Mouse (Mus musculus) limb, embryonic 14.5 days (tissue): ENCODE results near the gene Rgs10. TPM values are rescaled to one million over a fixed set of nuclear protein-coding genes. Genes with fewer than 3 reads are reported as not detected.

Experiments used
- ATAC-seq: fragments of 200-750 bp; cut with Nextera tagmentation; 2 replicates; pipeline ENCODE4 v1.8.0; 2017; ENCODE audit warnings: low read depth, moderate number of reproducible peaks, moderate TSS enrichment; ENCODE audit not compliant: low FRiP score
- DNase-seq: peaks from one replicate; pipeline ENCODE4 v3.0.0-alpha.2; 2015; ENCODE audit warnings: low spot score
- H3K27ac ChIP-seq: fragments of 300-500 bp; sonication (generic); replicated peaks from 2 replicates; pipeline ENCODE4 v1.5.1; 2014; ENCODE audit warnings: low read depth, mild to moderate bottlenecking, low read length, moderate library complexity, mixed read lengths
- H3K27me3 ChIP-seq: fragments of 300-500 bp; sonication (generic); 2 replicates; pipeline ENCODE4 v1.6.1; 2014; ENCODE audit warnings: low read length, mixed read lengths; ENCODE audit not compliant: control insufficient read depth, insufficient read depth
- H3K36me3 ChIP-seq: fragments of 300-500 bp; sonication (generic); 2 replicates; pipeline ENCODE4 v1.6.1; 2014; ENCODE audit warnings: mild to moderate bottlenecking, low read length, moderate library complexity, mixed read lengths; ENCODE audit not compliant: control insufficient read depth, insufficient read depth
- H3K4me1 ChIP-seq: fragments of 300-500 bp; sonication (generic); 2 replicates; pipeline ENCODE4 v1.6.1; 2014; ENCODE audit warnings: antibody characterized with exemption, low read length, mixed read lengths; ENCODE audit not compliant: control insufficient read depth, insufficient read depth
- H3K4me2 ChIP-seq: fragments of 300-500 bp; sonication (generic); replicated peaks from 2 replicates; pipeline ENCODE4 v1.6.1; 2014; ENCODE audit warnings: low read depth, mild to moderate bottlenecking, low read length, moderate library complexity; ENCODE audit not compliant: severe bottlenecking
- H3K4me3 ChIP-seq: fragments of 300-500 bp; sonication (generic); replicated peaks from 2 replicates; pipeline ENCODE4 v1.5.1; 2014; ENCODE audit warnings: low read length
- H3K9ac ChIP-seq: fragments of 300-500 bp; sonication (generic); 2 replicates; pipeline ENCODE4 v1.6.1; 2014; ENCODE audit warnings: mild to moderate bottlenecking, low read depth, low read length, moderate library complexity; ENCODE audit not compliant: severe bottlenecking
- H3K9me3 ChIP-seq: fragments of 300-500 bp; sonication (generic); 2 replicates; pipeline ENCODE4 v1.6.1; 2016; ENCODE audit warnings: low read length; ENCODE audit not compliant: control insufficient read depth
- POLR2A ChIP-seq: fragments of 200-500 bp; IDR thresholded peaks from 2 replicates; pipeline ENCODE4 v1.8.0; 2012; ENCODE audit warnings: inconsistent platforms, mild to moderate bottlenecking, moderate library complexity, borderline replicate concordance; ENCODE audit not compliant: insufficient read depth, insufficient read length; ENCODE audit errors: extremely low read depth
- WGBS: fragments of 180-500 bp; shearing (Covaris S2); extraction: QIAGEN DNeasy Blood & Tissue Kit; methylation state at CpG from one replicate; pipeline ENCODE4 v1.1.7; 2014; 5-methylcytosine and 5-hydroxymethylcytosine counted together
- polyA plus RNA-seq, 2 experiments: library from polyadenylated mRNA; depleted of rRNA in 1 of 2; stranded (reverse) in 1 of 2; unstranded in 1 of 2; fragments of >200 nt; fragmentation: Nextera tagmentation in 1 of 2; extraction: Ambion mirVana in 1 of 2; gene quantifications; 2 replicates each; pipeline versions ENCODE4 v1.2.1 to v1.2.3; 2012 to 2014

The Rgs10 gene
- polyA plus RNA-seq, 2 experiments = 13.6 to 17.7 TPM

DNA sequence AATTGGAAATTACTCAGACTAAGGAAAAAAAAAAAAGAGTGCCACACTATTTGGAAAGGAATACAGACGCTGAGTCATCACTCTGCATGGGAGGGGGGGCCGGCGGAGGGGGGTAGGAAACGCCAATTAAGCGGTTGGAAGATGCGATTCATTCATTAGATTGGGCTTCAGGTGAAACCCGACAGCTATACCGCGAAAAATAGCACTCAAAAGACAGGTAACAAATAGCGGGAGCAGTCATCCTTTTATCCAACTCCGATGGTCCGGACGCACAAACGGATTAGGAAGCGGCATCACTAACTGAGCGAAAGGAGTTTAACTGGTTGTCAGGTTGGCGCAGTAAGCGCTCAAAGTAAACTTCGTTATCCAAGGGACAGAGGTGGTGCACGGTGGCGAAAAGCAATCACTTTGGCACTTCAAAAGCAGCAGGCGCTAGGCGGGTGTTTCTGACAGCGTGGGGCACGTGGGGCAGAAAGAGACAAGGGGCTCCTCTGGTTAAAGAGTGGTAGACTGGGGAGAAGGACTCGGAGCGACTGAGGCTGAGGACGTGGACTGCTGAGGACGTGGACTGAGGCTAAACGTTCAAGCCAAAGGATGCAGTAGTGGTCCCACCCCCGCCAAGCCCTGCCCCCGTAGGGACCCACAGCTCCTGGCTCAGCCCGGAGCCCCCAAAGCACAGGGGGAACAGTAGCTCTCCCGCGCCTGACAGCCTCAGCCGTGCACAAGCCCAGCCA lies 41.7 kb upstream of the Rgs10 start:
- no peaks in the 10 kb centered on the region for H3K9me3 ChIP-seq
- H3K4me2 ChIP-seq = peak overlapping the region; percentile 84
- ATAC-seq (no peak), DNase-seq (peak; percentile 36)
- peak overlapping the region; percentile 90 for H3K27ac ChIP-seq
- no peaks in the 10 kb centered on the region for H3K27me3 ChIP-seq
- H3K4me1 ChIP-seq = peaks cover 21% of the 10 kb centered on the region
- H3K9ac ChIP-seq = peak overlapping the region; percentile 87
- peak overlapping the region; percentile 88 for H3K4me3 ChIP-seq
- H3K36me3 ChIP-seq = no peaks in the 10 kb centered on the region
- TF ChIP-seq POLR2A = no peak
- under 1% methylated on average over 36 of the region's 36 CpGs for WGBS

DNA sequence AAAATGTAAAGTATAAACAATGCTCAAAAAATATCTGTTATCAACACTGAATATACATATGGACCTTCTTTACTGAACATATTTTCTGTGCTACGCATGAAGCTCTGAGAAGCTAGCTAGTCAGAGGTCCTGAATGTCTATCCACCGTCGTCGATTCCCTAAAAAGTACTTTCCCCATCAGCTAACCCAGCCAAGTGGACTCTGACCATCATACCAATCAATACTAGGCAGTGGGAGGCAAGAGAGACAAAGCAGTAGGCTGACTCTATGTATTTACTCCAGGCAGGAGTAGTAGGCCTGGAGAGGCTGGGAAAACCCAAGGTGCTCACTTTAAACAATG lies 41.2 kb upstream of the Rgs10 start:
- 16% methylated on average over 4 of the region's 4 CpGs for WGBS
- H3K9ac ChIP-seq = peak overlapping the region; percentile 87
- DNase-seq (no peak), ATAC-seq (no peak)
- no peak overlapping the region for H3K27ac ChIP-seq
- TF ChIP-seq POLR2A = no peak
- H3K4me1 ChIP-seq = peaks cover 21% of the 10 kb centered on the region
- H3K27me3 ChIP-seq = no peaks in the 10 kb centered on the region
- H3K36me3 ChIP-seq = peaks cover 2% of the 10 kb centered on the region
- no peaks in the 10 kb centered on the region for H3K9me3 ChIP-seq
- peak overlapping the region; percentile 88 for H3K4me3 ChIP-seq
- H3K4me2 ChIP-seq = peak overlapping the region; percentile 84

DNA sequence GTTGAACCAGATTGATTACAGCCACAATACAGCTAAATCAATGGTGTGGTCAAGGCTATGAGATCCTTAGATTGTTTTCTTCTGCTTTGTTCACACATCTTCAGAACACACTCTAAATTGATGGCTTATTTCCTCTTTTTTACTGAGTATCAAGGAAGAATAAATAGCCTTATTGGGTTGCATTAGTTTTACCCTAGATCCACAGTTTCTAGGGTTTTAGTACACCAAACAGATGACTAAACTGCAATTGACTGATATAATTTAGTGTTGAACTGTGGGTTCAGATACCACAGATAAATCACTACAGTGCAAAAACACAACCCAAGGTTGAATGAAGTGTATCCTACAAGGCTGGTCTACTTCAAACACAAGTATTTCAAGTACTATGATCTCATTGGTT lies 39.5 kb upstream of the Rgs10 start:
- H3K4me3 ChIP-seq = no peak overlapping the region
- H3K27me3 ChIP-seq = no peaks in the 10 kb centered on the region
- TF ChIP-seq POLR2A = no peak
- ATAC-seq = no peak
- H3K4me2 ChIP-seq = no peak overlapping the region
- H3K27ac ChIP-seq = no peak overlapping the region
- H3K9ac ChIP-seq = no peak overlapping the region
- H3K9me3 ChIP-seq = no peaks in the 10 kb centered on the region
- no peak for DNase-seq
- H3K36me3 ChIP-seq = peaks cover 18% of the 10 kb centered on the region
- peaks cover 21% of the 10 kb centered on the region for H3K4me1 ChIP-seq

DNA sequence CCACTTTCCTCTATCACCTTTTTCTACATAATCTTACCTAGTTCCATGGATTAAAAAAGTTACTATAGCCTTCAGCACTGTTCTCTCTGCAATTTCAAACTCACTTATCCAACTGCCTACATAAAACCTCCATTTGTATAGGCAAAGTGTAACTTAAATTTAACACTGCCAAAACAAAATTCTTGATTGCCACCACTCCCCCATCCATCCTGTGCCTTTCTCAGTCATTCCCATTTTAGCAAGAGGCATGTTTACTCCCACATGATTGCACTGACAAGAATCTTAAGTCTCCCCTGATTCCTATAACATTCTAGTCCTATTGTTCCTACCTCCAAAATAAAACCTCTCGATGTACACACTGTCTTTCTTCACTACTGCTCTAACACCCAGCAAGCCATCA lies 34.2 kb upstream of the Rgs10 start:
- H3K36me3 ChIP-seq = peaks cover 53% of the 10 kb centered on the region
- H3K4me2 ChIP-seq = no peak overlapping the region
- 97% methylated on average over 1 of the region's 1 CpGs for WGBS
- H3K4me1 ChIP-seq = peaks cover 8% of the 10 kb centered on the region; the same call in 1 of the 2 replicates
- DNase-seq (no peak), ATAC-seq (no peak)
- H3K9me3 ChIP-seq = no peaks in the 10 kb centered on the region
- TF ChIP-seq POLR2A = no peak
- no peak overlapping the region for H3K27ac ChIP-seq
- H3K27me3 ChIP-seq = no peaks in the 10 kb centered on the region
- H3K9ac ChIP-seq = no peak overlapping the region
- no peak overlapping the region for H3K4me3 ChIP-seq

DNA sequence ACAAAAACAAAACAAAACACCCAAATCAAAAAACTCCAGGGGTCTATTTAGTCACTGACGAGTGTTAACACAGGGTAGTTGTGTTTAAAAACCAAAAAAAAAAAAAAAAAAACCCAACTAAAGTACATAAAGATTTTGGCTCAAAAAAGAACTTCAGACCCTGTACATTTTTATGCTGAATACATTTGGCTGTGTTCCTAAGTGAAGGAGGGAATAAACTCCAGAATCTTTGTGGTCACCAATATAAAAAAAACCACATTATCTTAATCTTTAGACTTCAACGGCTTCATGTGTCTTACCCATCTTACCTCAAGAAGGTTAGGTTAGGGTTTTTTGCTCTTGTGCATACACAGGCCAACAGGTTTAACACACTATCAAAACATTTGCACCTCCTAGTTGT lies 22.0 kb upstream of the Rgs10 start:
- Histone ChIP-seq H3K36me3 (peaks cover 44% of the 10 kb centered on the region), H3K4me2 (no peak overlapping the region), H3K4me3 (no peak overlapping the region), H3K4me1 (no peaks in the 10 kb centered on the region), H3K9ac (no peak overlapping the region), H3K27me3 (no peaks in the 10 kb centered on the region), H3K27ac (no peak overlapping the region), H3K9me3 (no peaks in the 10 kb centered on the region)
- ATAC-seq (no peak), DNase-seq (no peak)
- no peak for TF ChIP-seq POLR2A
- 86% methylated on average over 2 of the region's 2 CpGs for WGBS
